Mouse (Mus musculus) limb, embryonic 15.5 days (tissue): ENCODE data around the gene Taf1b. TPM values are rescaled to one million over a fixed set of nuclear protein-coding genes. Genes with fewer than 3 reads are reported as not detected.

Source experiments
- ATAC-seq: fragments of 200-750 bp; cut with Nextera tagmentation; 2 replicates; pipeline ENCODE4 v1.8.0; 2017; ENCODE audit warnings: low read depth, moderate TSS enrichment; ENCODE audit not compliant: insufficient number of reproducible peaks, low FRiP score, low TSS enrichment
- H3K27ac ChIP-seq: fragments of 300-500 bp; sonication (generic); 2 replicates; pipeline ENCODE4 v1.5.1; 2015; ENCODE audit warnings: moderate library complexity, mild to moderate bottlenecking, inconsistent platforms
- H3K27me3 ChIP-seq: fragments of 300-500 bp; sonication (generic); 2 replicates; pipeline ENCODE4 v1.6.1; 2015; ENCODE audit warnings: inconsistent platforms
- H3K36me3 ChIP-seq: fragments of 300-500 bp; sonication (generic); 2 replicates; pipeline ENCODE4 v1.6.1; 2015; ENCODE audit warnings: inconsistent platforms
- H3K4me1 ChIP-seq: fragments of 300-500 bp; sonication (generic); 2 replicates; pipeline ENCODE4 v1.6.1; 2015; ENCODE audit warnings: inconsistent platforms
- H3K4me2 ChIP-seq: fragments of 300-500 bp; sonication (generic); 2 replicates; pipeline ENCODE4 v1.6.1; 2015; ENCODE audit warnings: mild to moderate bottlenecking, inconsistent platforms
- H3K4me3 ChIP-seq: fragments of 300-500 bp; sonication (generic); 2 replicates; pipeline ENCODE4 v1.5.1; 2015; ENCODE audit warnings: mild to moderate bottlenecking, inconsistent platforms
- H3K9ac ChIP-seq: fragments of 300-500 bp; sonication (generic); 2 replicates; pipeline ENCODE4 v1.6.1; 2015; ENCODE audit warnings: inconsistent platforms
- H3K9me3 ChIP-seq: fragments of 300-500 bp; sonication (generic); 2 replicates; pipeline ENCODE4 v1.6.1; 2016; ENCODE audit warnings: inconsistent platforms
- WGBS: fragments of 180-500 bp; shearing (Covaris S2); methylation state at CpG from one replicate; pipeline ENCODE4 v1.1.7; 2015; 5-methylcytosine and 5-hydroxymethylcytosine counted together
- polyA plus RNA-seq: library from polyadenylated mRNA; unstranded; fragments of >200 nt; fragmentation: Nextera tagmentation; extraction: Ambion mirVana; gene quantifications from 2 replicates; pipeline ENCODE4 v1.2.1, GENCODE M21; 2015

The Taf1b gene
- polyA plus RNA-seq, 1 experiment from 2014 or later: 27.4 TPM

DNA sequence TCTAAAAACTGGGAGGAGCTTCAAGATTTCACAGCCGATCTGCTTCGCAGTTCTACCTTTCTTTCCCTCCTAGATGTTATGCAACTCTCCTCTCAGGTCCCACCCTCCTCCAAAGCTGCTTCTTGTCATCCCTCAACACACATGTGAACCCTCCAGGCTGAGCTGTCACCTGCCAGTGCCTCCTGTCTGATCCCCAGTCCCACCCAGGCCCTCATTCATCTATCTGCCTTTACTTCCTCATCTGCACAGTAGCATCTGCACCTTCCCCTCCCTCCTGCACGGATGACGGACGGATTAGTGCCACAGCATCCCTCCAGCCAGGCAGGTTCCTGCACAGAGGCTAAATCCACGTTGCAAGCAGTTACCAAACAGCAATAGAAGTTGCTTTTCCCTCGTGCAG, 88.0 kb downstream of the Taf1b start:
- no peak overlapping the region for H3K9ac ChIP-seq
- WGBS: 57% methylated on average over 7 of the region's 7 CpGs
- ATAC-seq: peak; percentile 57; the same call in 1 of the 2 replicates
- H3K4me3 ChIP-seq: no peak overlapping the region
- H3K4me1 ChIP-seq: no peaks in the 10 kb centered on the region
- H3K4me2 ChIP-seq: no peak overlapping the region
- no peaks in the 10 kb centered on the region for H3K36me3 ChIP-seq
- no peak overlapping the region for H3K27ac ChIP-seq
- no peaks in the 10 kb centered on the region for H3K27me3 ChIP-seq
- no peaks in the 10 kb centered on the region for H3K9me3 ChIP-seq

DNA sequence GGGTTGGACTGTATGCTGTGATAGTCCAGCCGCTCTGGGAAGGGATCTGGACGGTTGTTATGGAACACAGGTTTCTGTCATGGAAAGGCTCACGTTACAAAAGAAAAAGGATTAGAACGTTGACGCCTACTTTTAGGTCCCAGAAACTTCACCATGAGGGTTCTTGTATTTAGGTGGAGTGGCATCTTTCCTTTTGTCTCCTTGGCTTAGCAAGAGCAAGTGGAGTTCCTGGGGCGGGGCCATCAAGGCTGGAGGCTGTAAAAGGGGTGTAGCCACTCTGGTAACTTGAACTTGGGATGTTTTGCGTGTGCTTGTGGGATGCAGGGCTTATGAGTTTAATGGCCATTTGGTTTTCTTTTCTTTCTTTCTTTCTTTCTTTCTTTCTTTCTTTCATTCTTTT, 92.2 kb downstream of the Taf1b start:
- H3K27me3 ChIP-seq: no peaks in the 10 kb centered on the region
- no peaks in the 10 kb centered on the region for H3K9me3 ChIP-seq
- ATAC-seq: no peak
- H3K4me1 ChIP-seq: peaks cover 17% of the 10 kb centered on the region
- peak overlapping the region; percentile 34; the same call in 1 of the 2 replicates for H3K27ac ChIP-seq
- 73% methylated on average over 7 of the region's 7 CpGs for WGBS
- H3K4me3 ChIP-seq: no peak overlapping the region
- no peak overlapping the region for H3K9ac ChIP-seq
- no peaks in the 10 kb centered on the region for H3K36me3 ChIP-seq
- no peak overlapping the region for H3K4me2 ChIP-seq

DNA sequence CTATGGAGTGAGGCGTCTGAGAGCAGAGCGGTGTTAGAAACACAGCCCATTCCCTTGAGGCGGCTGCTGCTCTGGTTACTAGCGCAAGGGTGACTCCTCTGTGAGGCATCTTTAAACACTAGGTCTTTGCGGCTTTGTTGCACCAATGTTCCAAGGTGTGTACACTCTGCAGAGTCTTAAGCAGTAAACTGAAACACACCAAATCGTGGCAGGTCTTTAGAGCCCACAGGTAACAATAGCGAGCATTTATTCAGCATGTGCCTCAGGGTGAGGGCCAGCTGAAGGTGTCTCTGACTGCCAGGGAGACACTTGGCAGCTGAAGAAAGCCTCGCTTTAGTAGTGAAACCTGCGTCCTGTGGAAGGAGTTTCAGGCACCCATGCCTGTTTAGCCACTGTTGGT, 93.9 kb downstream of the Taf1b start:
- Histone ChIP-seq H3K4me3 (no peak overlapping the region), H3K36me3 (no peaks in the 10 kb centered on the region), H3K27me3 (no peaks in the 10 kb centered on the region), H3K9me3 (no peaks in the 10 kb centered on the region), H3K27ac (no peak overlapping the region; the same call in 1 of the 2 replicates), H3K9ac (no peak overlapping the region), H3K4me1 (peaks cover 17% of the 10 kb centered on the region), H3K4me2 (no peak overlapping the region)
- no peak for ATAC-seq
- WGBS: 70% methylated on average over 9 of the region's 9 CpGs

DNA sequence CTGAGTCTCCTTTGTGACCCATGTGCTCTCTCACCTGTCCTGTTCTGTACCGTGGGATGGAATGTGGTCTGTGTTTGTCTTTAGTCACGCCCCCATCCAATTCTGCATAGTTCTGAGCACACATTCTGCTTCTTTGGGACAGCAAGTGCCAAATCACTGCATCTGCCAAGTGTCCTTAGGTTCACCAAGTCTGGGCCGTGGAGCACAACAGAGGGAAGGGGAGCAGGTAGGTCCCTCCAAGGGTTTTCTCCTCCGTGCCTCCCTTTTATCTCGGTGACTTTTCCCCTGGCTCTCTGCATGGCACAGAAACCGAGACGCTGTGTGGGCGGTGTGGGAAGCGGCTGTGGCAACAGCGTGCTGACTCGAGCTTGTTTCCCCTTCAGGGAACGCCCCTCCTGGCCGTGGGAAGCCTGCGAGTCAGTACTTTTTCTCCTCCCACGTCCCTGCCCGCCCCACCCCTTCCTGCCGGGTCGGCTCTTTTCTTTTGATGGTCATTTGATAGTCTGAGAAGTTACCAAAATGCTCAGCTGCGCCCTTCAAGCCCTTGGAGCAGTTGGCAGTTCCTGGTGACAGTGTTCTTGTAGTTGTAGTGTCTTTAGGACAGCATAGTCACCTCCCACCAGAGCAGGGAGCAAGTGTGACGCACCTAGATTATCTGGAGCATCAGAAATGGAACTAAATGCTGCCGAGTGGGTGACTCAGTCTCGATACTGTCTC, 95.0 kb downstream of the Taf1b start:
- H3K27ac ChIP-seq: peak overlapping the region; percentile 65
- ATAC-seq: no peak
- H3K9me3 ChIP-seq: no peaks in the 10 kb centered on the region
- peak overlapping the region; percentile 49 for H3K4me2 ChIP-seq
- peaks cover 17% of the 10 kb centered on the region for H3K4me1 ChIP-seq
- no peaks in the 10 kb centered on the region for H3K36me3 ChIP-seq
- H3K4me3 ChIP-seq: peak overlapping the region; percentile 26
- no peaks in the 10 kb centered on the region for H3K27me3 ChIP-seq
- 6% methylated on average over 22 of the region's 22 CpGs for WGBS
- H3K9ac ChIP-seq: no peak overlapping the region

DNA sequence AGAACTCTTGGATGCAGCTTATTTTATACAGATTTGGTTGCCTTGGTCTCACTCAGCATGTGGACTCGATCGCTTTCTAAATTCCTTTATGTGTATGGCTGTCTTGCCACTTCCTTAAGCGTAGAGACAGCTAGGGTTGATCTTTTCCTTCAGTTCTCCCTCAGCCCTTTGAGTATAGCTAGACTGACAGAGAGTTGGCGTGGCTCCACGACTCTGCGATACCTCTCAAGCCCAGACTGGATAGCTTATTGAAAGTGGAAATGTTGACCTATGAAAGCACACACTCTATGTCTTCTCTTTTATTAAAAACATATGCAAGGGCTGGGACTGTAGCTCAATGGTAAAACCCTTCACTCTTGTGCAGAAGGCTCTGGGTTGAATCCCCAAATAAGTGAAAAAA, 99.2 kb downstream of the Taf1b start:
- WGBS: 54% methylated on average over 6 of the region's 6 CpGs
- H3K4me3 ChIP-seq: no peak overlapping the region
- no peak overlapping the region for H3K9ac ChIP-seq
- no peaks in the 10 kb centered on the region for H3K27me3 ChIP-seq
- H3K27ac ChIP-seq: no peak overlapping the region
- H3K4me2 ChIP-seq: no peak overlapping the region
- H3K36me3 ChIP-seq: no peaks in the 10 kb centered on the region
- peaks cover 17% of the 10 kb centered on the region for H3K4me1 ChIP-seq
- no peaks in the 10 kb centered on the region for H3K9me3 ChIP-seq
- no peak for ATAC-seq

DNA sequence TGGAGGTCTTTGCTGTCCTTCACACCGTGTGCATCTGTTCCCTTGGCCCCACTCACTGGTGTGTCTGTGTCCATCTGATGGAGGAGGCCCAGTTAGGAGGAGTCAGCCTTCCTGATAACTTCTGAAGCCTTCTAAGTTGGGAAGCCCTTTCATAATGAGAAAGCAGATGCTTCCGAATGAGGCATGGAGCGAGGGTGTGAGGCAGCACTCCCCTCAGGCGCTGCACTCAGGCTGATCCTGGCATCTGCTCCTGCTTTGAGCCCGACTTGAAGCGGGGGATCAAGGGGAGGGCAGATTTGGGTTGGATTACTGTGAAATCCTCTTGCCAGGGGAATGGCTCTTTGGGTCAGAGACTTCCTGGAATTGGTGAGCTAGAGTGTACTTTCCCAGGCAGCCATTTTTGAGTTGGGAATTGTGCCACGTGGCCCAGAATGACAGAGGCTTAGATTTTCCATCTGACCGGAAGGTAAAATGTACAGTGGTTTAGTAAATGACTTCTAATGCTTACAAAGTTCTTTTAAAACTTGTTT, 101.3 kb downstream of the Taf1b start:
- no peak for ATAC-seq
- no peak overlapping the region for H3K4me2 ChIP-seq
- H3K9ac ChIP-seq: no peak overlapping the region
- H3K27me3 ChIP-seq: no peaks in the 10 kb centered on the region
- peaks cover 5% of the 10 kb centered on the region for H3K4me1 ChIP-seq
- H3K9me3 ChIP-seq: no peaks in the 10 kb centered on the region
- no peak overlapping the region for H3K27ac ChIP-seq
- 40% methylated on average over 8 of the region's 8 CpGs for WGBS
- H3K36me3 ChIP-seq: no peaks in the 10 kb centered on the region
- no peak overlapping the region for H3K4me3 ChIP-seq

DNA sequence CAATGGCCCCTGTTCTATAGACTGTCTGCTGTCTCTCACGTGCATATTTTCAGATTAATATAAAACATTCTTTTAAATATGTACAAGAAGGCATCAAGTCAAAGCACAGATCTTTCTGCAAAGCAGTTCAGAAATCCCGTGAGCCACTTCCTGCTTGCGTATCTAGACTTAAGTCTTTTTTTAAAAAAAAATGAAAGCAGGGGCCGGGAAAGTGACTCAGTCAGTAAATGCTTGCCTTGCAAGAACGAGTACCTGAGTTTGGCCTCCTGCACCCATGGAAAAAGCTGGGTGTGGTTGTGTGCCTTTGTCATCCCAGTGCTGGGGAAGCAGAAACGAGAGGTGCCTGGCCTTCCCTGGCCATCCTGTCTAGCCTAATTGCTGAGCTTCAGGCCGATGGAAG, 101.9 kb downstream of the Taf1b start:
- peaks cover 5% of the 10 kb centered on the region for H3K4me1 ChIP-seq
- ATAC-seq: no peak
- WGBS: 71% methylated on average over 7 of the region's 7 CpGs

DNA sequence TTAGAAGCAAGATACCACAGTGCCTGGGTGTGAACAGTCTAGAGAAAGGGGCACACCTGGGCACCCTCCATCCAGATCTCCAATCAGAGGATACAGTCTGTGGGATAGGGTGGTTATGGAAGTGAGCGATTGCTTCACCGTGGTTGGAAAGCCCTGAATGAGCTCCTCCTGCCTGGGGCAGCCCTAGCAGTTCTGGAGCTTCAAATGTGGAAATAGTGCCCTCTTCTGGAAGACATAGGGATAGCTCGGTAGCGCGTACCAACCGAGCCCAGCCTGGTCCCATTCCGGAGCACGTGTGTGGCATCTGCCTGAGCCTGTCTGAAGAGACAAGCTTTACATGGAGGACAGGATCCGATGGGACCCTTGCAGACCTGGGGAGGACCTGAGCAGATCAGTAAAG, 102.6 kb downstream of the Taf1b start:
- Histone ChIP-seq H3K36me3 (no peaks in the 10 kb centered on the region), H3K9ac (no peak overlapping the region), H3K4me2 (no peak overlapping the region), H3K4me3 (no peak overlapping the region), H3K4me1 (peaks cover 5% of the 10 kb centered on the region), H3K27me3 (no peaks in the 10 kb centered on the region), H3K27ac (no peak overlapping the region), H3K9me3 (no peaks in the 10 kb centered on the region)
- peak; percentile 62 for ATAC-seq
- 4% methylated on average over 9 of the region's 9 CpGs for WGBS

More for the DNA sequence above, 101.9 kb downstream of the Taf1b start:
- Histone ChIP-seq H3K36me3 (no peaks in the 10 kb centered on the region), H3K27ac (no peak overlapping the region), H3K9me3 (no peaks in the 10 kb centered on the region), H3K4me2 (no peak overlapping the region), H3K9ac (no peak overlapping the region), H3K4me3 (no peak overlapping the region), H3K27me3 (no peaks in the 10 kb centered on the region)

DNA sequence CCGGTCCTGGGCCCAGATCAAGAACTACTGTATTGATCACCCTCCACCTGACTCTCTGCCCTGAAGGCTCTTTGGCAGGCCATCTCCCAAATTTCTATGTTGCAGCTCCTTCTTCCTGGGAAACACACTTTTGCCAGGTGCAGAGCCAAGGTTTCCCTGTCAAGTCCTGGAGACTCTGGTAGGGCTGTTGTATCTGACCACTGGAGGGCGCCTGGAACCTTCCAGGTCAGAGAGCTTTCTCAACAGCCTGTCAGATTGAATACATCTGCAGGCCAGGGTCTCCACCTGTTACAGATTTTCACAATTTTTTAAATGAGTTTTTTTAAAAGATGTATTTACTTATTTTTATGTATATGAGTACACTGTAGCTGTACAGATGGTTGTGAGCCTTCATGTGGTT, 105.1 kb downstream of the Taf1b start:
- WGBS: 32% methylated on average over 2 of the region's 2 CpGs
- Histone ChIP-seq H3K4me2 (no peak overlapping the region), H3K36me3 (no peaks in the 10 kb centered on the region), H3K27me3 (no peaks in the 10 kb centered on the region), H3K9me3 (no peaks in the 10 kb centered on the region), H3K4me1 (peaks cover 5% of the 10 kb centered on the region), H3K4me3 (no peak overlapping the region), H3K9ac (no peak overlapping the region), H3K27ac (no peak overlapping the region)
- ATAC-seq: no peak

DNA sequence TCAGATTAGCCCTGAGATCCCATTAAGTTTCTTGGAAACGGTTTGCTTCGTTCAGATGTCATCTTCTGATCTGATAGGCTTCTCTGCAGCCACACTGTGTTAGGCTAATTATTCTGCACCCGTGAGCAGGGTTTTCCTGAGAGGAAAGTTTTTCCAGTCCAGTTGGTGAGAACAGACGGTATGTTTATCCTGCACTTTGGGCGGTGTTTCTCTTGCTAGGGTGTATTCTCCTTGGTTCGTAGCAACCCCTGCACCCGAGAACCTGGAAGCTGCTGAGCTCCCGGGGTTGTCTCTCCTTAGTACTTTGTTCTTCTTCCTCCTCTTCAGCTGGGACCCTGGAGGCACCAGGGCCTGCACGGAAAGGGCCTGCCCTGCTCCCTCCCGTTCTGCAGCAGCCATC, 108.0 kb downstream of the Taf1b start:
- H3K4me3 ChIP-seq: no peak overlapping the region
- H3K4me1 ChIP-seq: no peaks in the 10 kb centered on the region
- H3K4me2 ChIP-seq: no peak overlapping the region
- H3K27ac ChIP-seq: no peak overlapping the region
- no peak for ATAC-seq
- no peaks in the 10 kb centered on the region for H3K9me3 ChIP-seq
- WGBS: 68% methylated on average over 10 of the region's 10 CpGs
- no peaks in the 10 kb centered on the region for H3K36me3 ChIP-seq
- H3K27me3 ChIP-seq: no peaks in the 10 kb centered on the region
- H3K9ac ChIP-seq: no peak overlapping the region
